Mouse (Mus musculus): ENCODE results near the gene Gm13276.
"Not testable (repeated sequence)": the region's sequence is repeated elsewhere in the genome, so short reads cannot be mapped to it uniquely, and the experiment has no call there.

Gm13276 gene

GRCm38 (mm10) chr4:88782335-88782734 is 3.2 kb upstream of the Gm13276 start:
- not testable (repeated sequence) for DNase-seq (ENCODE audit: low spot score)

GRCm38 (mm10) chr4:88788402-88788801 is 2.9 kb downstream of the Gm13276 start, which contains the start of gene Gm13277:
Gene Gm13277 (plus strand): TSS chr4:88788632.
- DNase-seq (ENCODE audit: low spot score) = peak; percentile 62

GRCm38 (mm10) chr4:88791250-88791649 is 5.7 kb downstream of the Gm13276 start, which contains the start of gene Gm13278:
Gene Gm13278 (plus strand): TSS chr4:88791550.
- not testable (repeated sequence) for DNase-seq (ENCODE audit: low spot score)

- peak; percentile 70 for DNase-seq (ENCODE audit: low spot score)
Observed at GRCm38 (mm10) chr4:88793936-88794675, 8.6 kb downstream of the Gm13276 start, which contains the start of gene Gm13275. Gene Gm13275 (plus strand): TSS chr4:88794487.

GRCm38 (mm10) chr4:88797097-88797496 is 11.6 kb downstream of the Gm13276 start, which contains the start of gene Gm13279:
Gene Gm13279 (plus strand): TSS chr4:88797397.
- DNase-seq (ENCODE audit: low spot score) = not testable (repeated sequence)

- DNase-seq (ENCODE audit: low spot score) = not testable (repeated sequence)
Observed at GRCm38 (mm10) chr4:88799365-88799764, 13.9 kb downstream of the Gm13276 start, which contains the start of gene Gm13285. Gene Gm13285 (plus strand): TSS chr4:88799665.

GRCm38 (mm10) chr4:88802954-88803353 is 17.4 kb downstream of the Gm13276 start, which contains the start of gene Gm13287:
Gene Gm13287 (plus strand): TSS chr4:88803254.
- not testable (repeated sequence) for DNase-seq (ENCODE audit: low spot score)

- DNase-seq (ENCODE audit: low spot score) = not testable (repeated sequence)
Observed at GRCm38 (mm10) chr4:88805231-88805630, 19.7 kb downstream of the Gm13276 start, which contains the start of gene Gm13288. Gene Gm13288 (plus strand): TSS chr4:88805531.

- DNase-seq (ENCODE audit: low spot score) = peak; percentile 25
Observed at GRCm38 (mm10) chr4:88805761-88806160, 20.3 kb downstream of the Gm13276 start.

- no peak for DNase-seq (ENCODE audit: low spot score)
Observed at GRCm38 (mm10) chr4:88815928-88816327, 30.4 kb downstream of the Gm13276 start, which contains the start of gene Ifna7. Gene Ifna7 (plus strand): TSS chr4:88816228.

- DNase-seq (ENCODE audit: low spot score) = no peak
Observed at GRCm38 (mm10) chr4:88819659-88820058, 34.1 kb downstream of the Gm13276 start, which contains the start of gene Ifna11. Gene Ifna11 (plus strand): TSS chr4:88819959.

GRCm38 (mm10) chr4:88822995-88823394 is 37.5 kb downstream of the Gm13276 start:
- no peak for DNase-seq (ENCODE audit: low spot score)

- DNase-seq (ENCODE audit: low spot score) = not testable (repeated sequence)
Observed at GRCm38 (mm10) chr4:88827116-88827515, 41.6 kb downstream of the Gm13276 start, which contains the start of gene Ifna6. Gene Ifna6 (plus strand): TSS chr4:88827416.

- no peak for DNase-seq (ENCODE audit: low spot score)
Observed at GRCm38 (mm10) chr4:88830523-88830922, 45.0 kb downstream of the Gm13276 start.

GRCm38 (mm10) chr4:88835225-88835624 is 49.7 kb downstream of the Gm13276 start, which contains the start of gene Ifna5:
Gene Ifna5 (plus strand): TSS chr4:88835525.
- DNase-seq (ENCODE audit: low spot score) = not testable (repeated sequence)
